Mouse (Mus musculus) heart, postnatal 4 days (tissue): ENCODE measurements around the gene Ablim2. TPM values are rescaled to one million over a fixed set of nuclear protein-coding genes. Genes with fewer than 3 reads are reported as not detected.

Experiments used
- DNase-seq: peaks from one replicate; pipeline ENCODE4 v3.0.0; 2021
- total RNA-seq, 2 experiments: library from RNA; stranded (reverse); gene quantifications; 2 replicates each; pipeline ENCODE4 v1.2.3; 2021

Ablim2 gene
- total RNA-seq, 2 experiments from 2014 or later = 10.8 to 11.7 TPM

- DNase-seq = no peak
Measured at GRCm38 (mm10) chr5:35814334-35814941, 56.8 kb downstream of the Ablim2 start.

- no peak for DNase-seq
Measured at GRCm38 (mm10) chr5:35815051-35815450, 57.4 kb downstream of the Ablim2 start.

- no peak for DNase-seq
Measured at GRCm38 (mm10) chr5:35817266-35817665, 59.6 kb downstream of the Ablim2 start.

DNA sequence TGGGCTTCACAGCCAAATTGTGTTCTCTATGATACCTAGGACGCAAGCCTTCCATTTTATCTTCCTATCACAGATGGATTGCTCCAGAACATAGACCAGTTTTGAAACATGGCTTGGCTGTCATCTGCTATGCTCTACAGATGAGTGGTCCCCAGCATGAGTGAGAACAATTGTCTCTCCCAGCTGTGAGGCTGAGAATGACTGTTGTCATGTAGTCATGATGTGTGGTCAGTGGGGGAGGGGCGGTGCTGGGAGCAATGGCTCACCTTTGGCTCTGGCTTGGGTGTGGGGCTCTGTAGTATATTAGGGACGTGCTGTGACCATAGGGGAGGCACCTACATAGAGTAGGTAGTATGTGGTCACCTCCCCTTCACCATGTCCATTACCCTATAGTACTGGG, 60.2 kb downstream of the Ablim2 start:
- no peak for DNase-seq

GRCm38 (mm10) chr5:35822721-35823120, 65.0 kb downstream of the Ablim2 start:
- DNase-seq = no peak

GRCm38 (mm10) chr5:35826465-35826864, 68.8 kb downstream of the Ablim2 start:
- no peak for DNase-seq

DNA sequence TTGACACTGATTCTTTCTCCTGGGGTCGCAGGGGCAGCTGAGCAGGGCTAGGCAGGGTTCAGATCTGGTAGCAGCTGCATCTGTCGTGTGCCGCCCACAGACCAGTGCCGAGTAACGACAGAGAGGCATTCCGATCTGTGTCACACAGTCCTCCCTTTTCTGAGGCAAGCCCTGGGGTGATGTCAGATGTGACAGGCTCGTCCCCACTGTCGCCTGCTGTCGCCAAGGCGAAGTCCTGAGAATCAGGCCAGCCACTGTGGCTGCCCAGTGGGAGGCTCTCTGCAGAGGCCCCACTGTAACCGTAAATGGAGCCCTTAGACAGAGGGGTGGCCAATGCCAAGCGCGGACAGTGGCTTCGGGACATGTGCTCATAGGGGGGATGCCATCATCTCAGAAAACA, 69.4 kb downstream of the Ablim2 start:
- no peak for DNase-seq

DNA sequence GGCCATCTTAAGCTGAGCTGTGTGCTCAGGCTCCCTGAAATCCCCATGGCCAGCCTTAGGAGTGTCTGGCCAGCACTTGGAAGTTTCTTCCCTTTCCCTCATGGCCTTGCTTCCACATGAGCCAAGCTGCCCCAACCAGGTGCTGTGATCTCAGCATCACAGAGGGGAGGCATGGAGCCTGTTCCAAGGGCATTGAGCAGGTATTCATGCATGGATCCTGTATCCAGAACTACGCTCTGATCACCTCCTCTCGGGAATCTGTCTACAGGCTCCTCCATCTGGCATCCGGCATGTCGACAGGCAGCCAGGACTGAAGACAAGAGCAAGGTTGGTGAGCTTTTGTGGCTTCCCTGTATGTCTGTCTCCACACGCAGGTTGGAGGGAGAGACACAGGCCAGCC, 70.2 kb downstream of the Ablim2 start:
- no peak for DNase-seq

DNA sequence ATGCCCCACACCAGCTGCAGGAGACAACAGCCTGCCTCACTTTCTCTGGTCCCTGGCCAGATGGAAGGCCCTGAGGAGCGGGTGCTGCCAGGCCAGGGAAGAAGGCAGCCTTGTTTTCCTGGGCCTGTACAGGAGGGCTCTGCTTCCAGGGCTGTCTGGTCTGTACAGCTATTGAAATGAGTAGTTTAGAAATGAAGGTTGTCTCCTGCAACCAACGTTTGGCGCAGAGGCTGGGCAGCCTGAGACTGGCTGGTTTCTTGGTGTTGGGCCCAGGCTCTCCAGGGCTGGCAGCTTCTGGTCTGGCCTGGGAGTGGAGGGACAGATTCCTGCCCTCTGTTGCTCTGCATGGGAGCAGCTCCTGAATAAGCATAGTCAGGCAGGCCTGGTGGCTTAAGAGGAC, 72.4 kb downstream of the Ablim2 start:
- no peak for DNase-seq

DNA sequence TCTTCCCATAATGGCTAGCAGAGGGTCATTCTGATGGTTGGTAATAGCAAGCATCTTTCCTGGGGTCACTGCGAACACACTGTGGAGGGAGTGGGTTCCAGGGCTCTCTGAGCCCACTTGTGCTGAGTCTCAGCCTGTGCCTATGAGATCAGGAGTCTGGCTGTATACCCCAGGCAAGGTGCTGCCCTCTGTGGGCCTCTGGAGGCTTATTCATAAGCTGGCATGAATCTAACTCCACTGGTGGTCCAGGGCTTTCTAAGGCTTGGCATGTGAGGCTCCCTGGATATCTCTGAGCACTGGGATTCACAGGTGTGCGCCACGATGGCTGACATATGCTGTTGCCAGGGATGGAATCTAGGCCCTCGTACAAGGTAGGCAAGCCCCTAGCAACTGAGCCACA, 76.2 kb downstream of the Ablim2 start:
- no peak for DNase-seq

GRCm38 (mm10) chr5:35836992-35837391, 79.3 kb downstream of the Ablim2 start:
- DNase-seq = no peak

DNA sequence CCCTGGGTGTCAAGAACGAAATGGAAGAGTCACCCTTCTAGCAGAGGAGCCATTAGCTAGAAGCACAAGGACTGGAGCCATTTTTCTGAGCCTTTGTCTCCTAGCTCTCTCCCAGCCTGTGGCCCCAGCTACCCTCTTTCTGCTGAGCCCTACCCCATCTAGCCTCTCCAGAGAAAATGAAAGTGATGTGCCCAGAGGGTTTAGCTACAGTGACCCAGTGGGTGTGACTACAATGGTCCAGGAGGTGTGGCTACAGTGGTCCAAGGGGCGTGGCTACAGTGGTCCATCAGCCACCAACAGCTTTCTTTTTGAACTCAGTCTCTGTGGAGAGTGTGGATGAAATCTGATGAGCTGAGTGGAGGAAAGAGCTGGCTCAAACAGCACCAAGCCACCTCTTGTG, 81.6 kb downstream of the Ablim2 start:
- DNase-seq = no peak

GRCm38 (mm10) chr5:35851485-35851884, 93.8 kb downstream of the Ablim2 start:
- DNase-seq = no peak

DNA sequence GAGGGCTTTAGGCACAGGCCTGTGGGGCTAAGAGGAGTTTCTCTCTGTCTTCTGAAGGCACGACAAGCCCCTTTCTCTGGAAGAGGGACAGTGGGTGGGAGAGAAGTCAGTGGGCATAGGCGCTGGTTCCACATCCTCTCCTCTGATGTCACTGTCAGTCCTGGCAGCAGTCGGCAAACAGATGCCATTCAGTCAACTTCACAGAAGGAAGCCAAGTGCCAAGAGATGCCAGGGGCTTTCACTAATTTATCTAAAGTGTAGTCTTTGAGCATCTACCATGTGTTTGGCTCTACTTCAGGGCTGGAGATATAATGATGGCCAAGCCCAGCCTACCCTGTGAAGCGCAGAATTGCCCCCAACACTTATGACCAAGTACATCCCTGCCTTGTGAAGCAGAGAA, 95.8 kb downstream of the Ablim2 start:
- no peak for DNase-seq

GRCm38 (mm10) chr5:35856245-35856644, 98.6 kb downstream of the Ablim2 start:
- no peak for DNase-seq

DNA sequence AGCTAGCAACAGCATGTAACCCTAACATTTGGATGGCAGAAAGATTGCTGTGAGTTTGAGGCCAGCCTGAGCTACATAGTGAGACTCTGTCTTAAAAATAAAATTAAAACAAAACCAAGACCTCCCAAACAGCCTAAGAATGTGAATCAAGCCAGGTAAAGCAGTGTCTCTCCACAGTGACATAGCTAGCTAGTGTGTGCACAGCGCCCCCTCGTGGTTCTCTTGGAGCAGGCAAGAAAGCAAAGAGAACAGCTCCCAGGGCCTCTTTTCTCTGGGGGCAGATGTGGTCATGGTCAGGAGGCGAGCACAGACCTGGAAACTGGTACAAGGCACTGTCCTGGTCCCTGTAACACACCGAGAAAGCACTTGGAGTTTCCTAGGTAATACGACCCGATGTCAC, 100.4 kb downstream of the Ablim2 start:
- DNase-seq = peak; percentile 82

DNA sequence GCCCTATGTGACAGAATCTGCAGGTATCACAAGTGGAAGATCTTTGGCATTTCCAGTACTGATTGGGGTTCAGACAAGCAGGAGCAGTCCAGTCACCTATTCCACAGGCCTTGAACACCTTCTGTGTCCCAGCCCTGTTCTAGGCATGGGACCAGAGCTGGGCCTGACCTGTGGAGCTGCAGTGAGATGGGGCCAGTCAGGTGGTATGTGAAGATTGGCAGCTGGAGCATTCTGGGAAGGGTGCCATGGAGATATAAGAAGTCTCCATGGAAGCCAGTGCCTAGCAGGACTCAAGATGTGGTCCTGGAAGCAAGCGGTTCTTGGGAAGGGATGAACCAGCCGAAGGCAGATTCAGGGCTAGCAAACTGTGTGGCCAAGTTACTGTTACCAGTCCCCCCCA, 103.8 kb downstream of the Ablim2 start:
- no peak for DNase-seq

DNA sequence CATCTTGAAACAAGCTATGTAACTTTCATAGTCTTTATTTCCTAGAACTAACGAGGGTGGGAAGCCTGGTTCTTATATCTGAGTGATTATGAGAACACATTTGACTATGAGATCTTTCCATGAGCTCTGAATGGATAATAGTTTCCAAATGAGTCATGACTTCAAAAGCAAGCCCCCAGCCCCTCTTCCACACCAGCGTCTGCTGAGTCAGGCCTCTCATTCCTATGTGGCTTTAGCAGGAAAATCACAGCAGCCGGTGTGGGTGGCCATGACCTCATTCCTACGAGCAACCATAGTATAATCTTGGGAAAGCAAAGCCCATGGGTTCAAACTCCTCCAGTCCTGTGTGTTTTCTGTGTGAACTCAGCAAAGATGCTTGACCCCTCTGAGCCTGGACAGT, 112.3 kb downstream of the Ablim2 start:
- no peak for DNase-seq

GRCm38 (mm10) chr5:35870408-35871012, 112.8 kb downstream of the Ablim2 start:
- peak; percentile 79 for DNase-seq

- no peak for DNase-seq
Measured at GRCm38 (mm10) chr5:35873382-35873781, 115.7 kb downstream of the Ablim2 start.

DNA sequence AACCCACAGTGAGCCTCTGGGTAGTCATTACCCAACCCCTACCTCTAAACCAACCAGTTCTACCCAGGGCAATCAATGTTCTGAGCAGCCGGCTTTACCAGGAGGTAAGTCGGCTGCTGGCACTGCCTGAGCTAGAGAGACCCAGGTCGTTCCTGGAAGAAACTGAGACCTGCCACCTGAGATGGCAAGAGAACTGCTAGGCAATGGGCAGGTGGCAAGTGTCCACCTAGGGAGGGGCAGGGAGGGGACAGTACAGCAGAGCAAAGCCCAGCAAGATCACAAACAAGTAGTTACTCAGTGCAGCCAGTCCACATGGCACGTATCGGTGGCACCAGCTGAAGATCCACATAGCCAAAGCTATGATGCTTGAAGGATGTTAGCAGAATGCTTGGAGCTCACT, 118.6 kb downstream of the Ablim2 start:
- DNase-seq = no peak

DNA sequence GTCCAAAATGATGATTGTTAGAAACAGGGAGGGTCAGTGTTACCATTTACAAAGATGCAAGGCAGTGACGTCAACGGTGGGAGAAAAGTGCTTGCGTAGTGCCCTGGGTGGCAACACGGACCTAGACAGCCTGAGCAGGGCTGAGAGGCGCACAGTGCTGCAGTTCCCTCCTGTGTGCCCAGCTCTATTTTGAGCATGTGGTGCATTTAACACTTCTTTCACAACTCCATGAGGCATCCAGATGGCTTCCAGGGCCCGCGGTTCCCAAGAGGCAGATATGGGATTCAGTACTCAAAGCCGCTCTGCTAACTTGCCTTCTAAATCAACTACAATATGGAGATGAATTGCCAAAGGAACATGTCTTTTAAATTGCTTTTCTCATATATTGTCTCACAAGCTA, 121.5 kb downstream of the Ablim2 start:
- no peak for DNase-seq

DNA sequence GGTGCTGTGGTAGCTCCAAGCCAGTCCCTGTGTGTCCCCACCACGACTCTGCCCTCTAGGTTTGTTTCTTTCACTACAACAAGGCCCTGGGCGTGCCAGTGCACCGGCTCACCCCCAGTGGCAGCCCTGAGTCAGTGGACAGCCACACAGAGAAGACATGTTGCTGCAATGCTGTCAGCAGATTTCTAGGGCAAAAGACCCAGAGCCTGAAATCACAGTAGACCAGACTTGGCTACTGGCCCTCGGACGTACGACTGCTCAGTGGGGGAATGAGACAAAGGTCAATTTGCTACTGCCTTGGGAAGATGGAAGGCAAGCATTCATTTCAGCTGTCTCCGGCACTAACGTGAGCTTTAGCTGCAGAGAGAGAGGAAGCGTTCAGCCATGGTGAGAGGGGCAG, 124.7 kb downstream of the Ablim2 start:
- DNase-seq = no peak

- peak; percentile 60 for DNase-seq
Measured at GRCm38 (mm10) chr5:35884262-35884661, 126.6 kb downstream of the Ablim2 start.

DNA sequence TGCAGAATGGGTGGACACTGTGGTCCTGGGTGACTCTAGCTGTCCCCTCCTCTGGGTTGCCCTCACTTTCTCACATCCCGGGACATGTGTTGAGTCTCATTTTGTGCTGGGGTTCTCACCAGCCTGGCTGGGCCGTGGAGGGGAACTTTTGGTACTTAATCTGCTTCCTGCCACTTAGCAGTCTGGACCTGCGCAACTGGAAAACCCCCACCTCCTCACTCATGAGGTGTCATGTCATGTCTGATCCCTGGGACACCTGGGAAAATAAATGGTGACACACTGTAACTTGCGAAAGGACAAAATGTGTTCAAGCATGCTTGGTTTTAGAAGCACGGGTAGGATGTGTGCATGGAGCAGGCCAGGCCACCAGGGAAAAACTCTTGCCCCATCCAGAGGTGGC, 127.0 kb downstream of the Ablim2 start:
- no peak for DNase-seq
